Mouse (Mus musculus) heart, embryonic 16.5 days (tissue): ENCODE results near the gene 4922502D21Rik. TPM values are rescaled to one million over a fixed set of nuclear protein-coding genes. Genes with fewer than 3 reads are reported as not detected.

Experiments
- ATAC-seq: fragments of 200-750 bp; cut with Nextera tagmentation; replicated peaks from 2 replicates; pipeline ENCODE4 v1.8.0; 2017; ENCODE audit warnings: moderate number of reproducible peaks; ENCODE audit not compliant: insufficient read depth, low FRiP score; ENCODE audit errors: extremely low read depth
- H3K27ac ChIP-seq: fragments of 300-500 bp; sonication (generic); 2 replicates; pipeline ENCODE4 v1.5.1; 2014; ENCODE audit warnings: mild to moderate bottlenecking, low read length, control low read depth, moderate library complexity
- H3K27me3 ChIP-seq: fragments of 300-500 bp; sonication (generic); 2 replicates; pipeline ENCODE4 v1.6.1; 2014; ENCODE audit warnings: low read length, mixed read lengths; ENCODE audit not compliant: control insufficient read depth, insufficient read depth
- H3K36me3 ChIP-seq: fragments of 300-500 bp; sonication (generic); 2 replicates; pipeline ENCODE4 v1.6.1; 2014; ENCODE audit not compliant: control insufficient read depth, insufficient read depth
- H3K4me1 ChIP-seq: fragments of 300-500 bp; sonication (generic); 2 replicates; pipeline ENCODE4 v1.6.1; 2014; ENCODE audit warnings: low read length, mixed read lengths; ENCODE audit not compliant: control insufficient read depth, insufficient read depth
- H3K4me2 ChIP-seq: fragments of 300-500 bp; sonication (generic); 2 replicates; pipeline ENCODE4 v1.6.1; 2014; ENCODE audit warnings: low read depth, mild to moderate bottlenecking, control low read depth, low read length
- H3K4me3 ChIP-seq: fragments of 300-500 bp; sonication (generic); 2 replicates; pipeline ENCODE4 v1.5.1; 2014; ENCODE audit warnings: mild to moderate bottlenecking, control low read depth, low read length
- H3K9ac ChIP-seq: fragments of 300-500 bp; sonication (generic); 2 replicates; pipeline ENCODE4 v1.6.1; 2014; ENCODE audit warnings: low read length, control low read depth
- H3K9me3 ChIP-seq: fragments of 300-500 bp; sonication (generic); replicated peaks from 2 replicates; pipeline ENCODE4 v1.6.1; 2016; ENCODE audit warnings: low read length; ENCODE audit not compliant: control insufficient read depth
- WGBS: fragments of 180-500 bp; shearing (Covaris S2); extraction: QIAGEN DNeasy Blood & Tissue Kit; methylation state at CpG from one replicate; pipeline ENCODE4 v1.1.7; 2014; 5-methylcytosine and 5-hydroxymethylcytosine counted together
- polyA plus RNA-seq: library from polyadenylated mRNA; unstranded; fragments of >200 nt; fragmentation: Nextera tagmentation; extraction: Ambion mirVana; gene quantifications from 2 replicates; pipeline ENCODE4 v1.2.1, GENCODE M21; 2015

The 4922502D21Rik gene
- polyA plus RNA-seq, 1 experiment from 2014 or later: not detected

GRCm38 (mm10) chr6:129318395-129318794 lies 13.2 kb downstream of the 4922502D21Rik start:
- no peaks in the 10 kb centered on the region for H3K36me3 ChIP-seq
- WGBS: 44% methylated on average over 1 of the region's 1 CpGs
- H3K27me3 ChIP-seq: no peaks in the 10 kb centered on the region
- no peak for ATAC-seq
- H3K4me1 ChIP-seq: no peaks in the 10 kb centered on the region
- no peak overlapping the region for H3K9ac ChIP-seq
- H3K9me3 ChIP-seq: no peaks in the 10 kb centered on the region
- no peak overlapping the region for H3K4me3 ChIP-seq
- no peak overlapping the region for H3K4me2 ChIP-seq
- no peak overlapping the region for H3K27ac ChIP-seq

- Histone ChIP-seq H3K9ac (no peak overlapping the region), H3K27me3 (no peaks in the 10 kb centered on the region), H3K36me3 (no peaks in the 10 kb centered on the region), H3K9me3 (no peaks in the 10 kb centered on the region), H3K4me3 (no peak overlapping the region), H3K4me2 (no peak overlapping the region), H3K4me1 (no peaks in the 10 kb centered on the region), H3K27ac (no peak overlapping the region)
- no peak for ATAC-seq
- WGBS: 69% methylated on average over 2 of the region's 2 CpGs
Measured at GRCm38 (mm10) chr6:129316463-129316862, 15.1 kb downstream of the 4922502D21Rik start.

GRCm38 (mm10) chr6:129315698-129316097 lies 15.9 kb downstream of the 4922502D21Rik start:
- H3K9ac ChIP-seq: no peak overlapping the region
- no peaks in the 10 kb centered on the region for H3K4me1 ChIP-seq
- no peak overlapping the region for H3K27ac ChIP-seq
- no peaks in the 10 kb centered on the region for H3K36me3 ChIP-seq
- 58% methylated on average over 1 of the region's 1 CpGs for WGBS
- no peaks in the 10 kb centered on the region for H3K9me3 ChIP-seq
- no peaks in the 10 kb centered on the region for H3K27me3 ChIP-seq
- H3K4me2 ChIP-seq: no peak overlapping the region
- no peak for ATAC-seq
- H3K4me3 ChIP-seq: no peak overlapping the region

- Histone ChIP-seq H3K4me3 (no peak overlapping the region), H3K36me3 (no peaks in the 10 kb centered on the region), H3K4me1 (no peaks in the 10 kb centered on the region), H3K27ac (no peak overlapping the region), H3K27me3 (no peaks in the 10 kb centered on the region), H3K9ac (no peak overlapping the region), H3K9me3 (no peaks in the 10 kb centered on the region), H3K4me2 (no peak overlapping the region)
- 79% methylated on average over 3 of the region's 3 CpGs for WGBS
- ATAC-seq: no peak
Measured at GRCm38 (mm10) chr6:129314655-129315168, 16.9 kb downstream of the 4922502D21Rik start.

- H3K27me3 ChIP-seq: no peaks in the 10 kb centered on the region
- no peaks in the 10 kb centered on the region for H3K9me3 ChIP-seq
- no peaks in the 10 kb centered on the region for H3K36me3 ChIP-seq
- H3K4me3 ChIP-seq: no peak overlapping the region
- ATAC-seq: no peak
- H3K9ac ChIP-seq: no peak overlapping the region
- no peak overlapping the region for H3K4me2 ChIP-seq
- WGBS: 61% methylated on average over 3 of the region's 3 CpGs
- no peak overlapping the region for H3K27ac ChIP-seq
- H3K4me1 ChIP-seq: no peaks in the 10 kb centered on the region
Measured at GRCm38 (mm10) chr6:129312499-129312898, 19.1 kb downstream of the 4922502D21Rik start.

GRCm38 (mm10) chr6:129304180-129304579 lies 27.4 kb downstream of the 4922502D21Rik start:
- no peaks in the 10 kb centered on the region for H3K4me1 ChIP-seq
- WGBS: 44% methylated on average over 1 of the region's 1 CpGs
- H3K36me3 ChIP-seq: no peaks in the 10 kb centered on the region
- ATAC-seq: no peak
- no peak overlapping the region for H3K9ac ChIP-seq
- no peaks in the 10 kb centered on the region for H3K27me3 ChIP-seq
- H3K4me3 ChIP-seq: no peak overlapping the region
- H3K9me3 ChIP-seq: no peaks in the 10 kb centered on the region
- H3K27ac ChIP-seq: no peak overlapping the region
- H3K4me2 ChIP-seq: no peak overlapping the region

- no peak overlapping the region for H3K9ac ChIP-seq
Measured at GRCm38 (mm10) chr6:129288708-129289107, 42.9 kb downstream of the 4922502D21Rik start.

GRCm38 (mm10) chr6:129284384-129285104 lies 47.1 kb downstream of the 4922502D21Rik start:
- Histone ChIP-seq H3K9me3 (no peaks in the 10 kb centered on the region), H3K9ac (no peak overlapping the region), H3K4me2 (no peak overlapping the region), H3K36me3 (no peaks in the 10 kb centered on the region), H3K4me3 (no peak overlapping the region), H3K4me1 (no peaks in the 10 kb centered on the region), H3K27me3 (no peaks in the 10 kb centered on the region), H3K27ac (no peak overlapping the region)
- ATAC-seq: peak; percentile 78
- WGBS: 48% methylated on average over 7 of the region's 7 CpGs

More at GRCm38 (mm10) chr6:129288708-129289107, 42.9 kb downstream of the 4922502D21Rik start:
- Histone ChIP-seq H3K4me1 (no peaks in the 10 kb centered on the region), H3K9me3 (no peaks in the 10 kb centered on the region), H3K4me3 (no peak overlapping the region), H3K36me3 (no peaks in the 10 kb centered on the region), H3K4me2 (no peak overlapping the region), H3K27me3 (no peaks in the 10 kb centered on the region), H3K27ac (no peak overlapping the region)
- no peak for ATAC-seq

- Histone ChIP-seq H3K27me3 (no peaks in the 10 kb centered on the region), H3K27ac (no peak overlapping the region), H3K4me2 (no peak overlapping the region), H3K4me3 (no peak overlapping the region), H3K4me1 (no peaks in the 10 kb centered on the region), H3K9me3 (no peaks in the 10 kb centered on the region), H3K9ac (no peak overlapping the region), H3K36me3 (no peaks in the 10 kb centered on the region)
- WGBS: 55% methylated on average over 3 of the region's 3 CpGs
- no peak for ATAC-seq
Measured at GRCm38 (mm10) chr6:129283271-129283670, 48.3 kb downstream of the 4922502D21Rik start.
